Mouse (Mus musculus) thymus, postnatal 4 days (tissue): ENCODE measurements around the gene Ceacam20.
"Not testable (repeated sequence)": the region's sequence is repeated elsewhere in the genome, so short reads cannot be mapped to it uniquely, and the experiment has no call there.

Experiments
- DNase-seq: peaks from one replicate; pipeline ENCODE4 v3.0.0; 2021

Gene Ceacam20

DNA sequence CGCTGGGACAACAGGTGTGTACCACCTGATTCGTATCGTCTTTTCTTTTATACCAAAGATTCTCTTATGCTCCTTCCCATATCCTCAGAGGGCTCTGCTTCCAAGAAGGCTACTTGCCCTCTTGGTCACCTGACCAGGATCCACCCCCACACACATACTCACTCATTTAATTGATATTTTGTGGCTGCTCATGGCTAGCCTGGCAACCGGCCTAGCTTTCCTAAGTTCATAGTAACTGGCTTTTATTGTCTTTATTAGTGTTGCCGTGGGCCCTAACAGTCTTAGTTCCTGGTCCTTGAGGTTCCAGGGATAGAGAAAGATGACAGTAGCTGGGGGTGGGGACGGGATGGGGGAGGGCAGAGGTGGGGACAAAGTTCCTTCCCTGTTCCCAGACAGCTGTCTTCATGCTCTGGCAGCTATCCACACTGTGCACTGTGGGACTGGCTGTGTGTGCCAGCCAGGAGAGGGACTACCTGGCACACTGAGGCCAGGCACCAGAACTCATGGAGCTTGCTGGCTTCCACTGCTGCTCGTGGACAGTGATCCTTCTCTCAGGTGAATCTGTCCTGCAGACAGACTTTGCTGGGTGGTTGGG, at the start of gene Ceacam20:
Gene Ceacam20, plus strand, starts transcription at position 428 of the 595 bp plus-strand sequence.
- DNase-seq, result no peak

DNA sequence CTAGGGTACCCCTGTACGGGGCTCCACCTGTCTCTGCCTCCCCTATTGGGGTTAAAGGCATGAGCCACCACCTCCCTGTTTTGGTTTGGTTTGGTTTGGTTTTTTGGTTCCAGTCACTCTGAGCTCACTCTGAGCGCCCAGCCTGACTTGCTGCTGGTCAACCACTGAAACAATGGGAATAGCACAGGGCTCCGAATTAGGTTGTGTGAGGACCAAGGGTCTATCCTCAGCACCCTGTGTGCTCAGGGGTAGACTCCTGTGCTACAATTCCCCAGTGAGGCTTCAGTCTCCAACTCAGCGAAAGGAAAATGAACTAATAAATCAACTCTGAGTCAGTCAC, 45.1 kb upstream of the Ceacam20 start:
- peak; percentile 38 for DNase-seq

DNA sequence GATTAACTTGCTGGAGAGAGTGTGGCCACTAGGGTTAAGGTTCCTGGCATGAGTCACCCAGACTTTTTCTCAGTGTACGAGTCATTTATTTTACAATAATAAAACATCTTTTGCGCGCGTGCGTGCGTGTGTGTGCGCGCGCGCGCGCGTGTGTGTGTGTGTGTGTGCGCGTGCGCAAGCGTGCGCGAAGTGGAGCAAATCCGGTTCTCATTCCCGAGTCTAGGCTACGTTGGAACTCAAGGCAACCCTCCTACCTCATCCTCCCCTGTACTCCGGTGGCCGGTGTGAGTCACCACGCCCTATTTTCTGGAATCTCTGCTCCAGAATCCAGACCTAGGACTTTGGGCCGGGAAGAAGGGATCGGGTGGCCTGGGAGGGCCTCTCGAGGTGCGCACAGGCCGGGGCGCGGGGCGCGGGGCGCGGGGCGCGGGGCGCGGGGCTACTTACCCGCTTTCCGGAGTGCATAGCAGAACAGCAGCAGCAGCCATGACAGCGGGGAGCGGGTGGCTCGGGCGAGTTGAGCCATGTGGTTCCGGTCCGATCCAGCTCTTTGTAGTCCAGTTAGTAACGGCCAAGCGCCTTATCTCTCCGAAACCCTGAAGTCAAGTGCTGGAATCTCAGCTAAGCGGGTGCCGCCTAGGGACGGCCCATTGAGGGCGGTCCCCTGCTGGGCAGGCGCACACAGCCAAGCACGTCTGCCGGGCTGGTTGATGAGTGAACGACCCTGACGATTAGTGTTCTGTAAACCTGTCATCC, 44.5 kb upstream of the Ceacam20 start, which contains the start of gene Pvr:
Gene Pvr, minus strand, starts transcription at position 655 of the 756 bp plus-strand sequence.
- DNase-seq, result peak; percentile 80

DNA sequence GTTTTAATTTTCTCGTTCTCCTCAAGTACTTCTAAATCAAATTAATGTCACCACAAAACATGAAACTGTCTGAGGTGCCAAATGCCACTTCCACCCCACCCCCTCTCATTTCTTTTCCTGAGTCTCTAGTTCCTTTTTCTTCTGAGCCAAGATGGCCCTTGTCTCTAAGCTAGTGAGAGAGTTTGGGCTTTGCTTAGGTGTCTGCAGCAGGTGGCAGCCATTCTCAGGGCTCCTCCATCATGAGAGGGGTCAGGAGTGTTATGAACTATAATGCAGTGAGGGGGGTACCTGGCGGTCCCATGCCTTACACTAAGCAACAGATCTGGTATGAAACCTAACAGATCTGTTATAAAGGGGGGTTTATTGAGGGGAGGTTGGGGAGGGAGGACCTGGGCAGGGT, 41.9 kb upstream of the Ceacam20 start:
- peak; percentile 57 for DNase-seq

DNA sequence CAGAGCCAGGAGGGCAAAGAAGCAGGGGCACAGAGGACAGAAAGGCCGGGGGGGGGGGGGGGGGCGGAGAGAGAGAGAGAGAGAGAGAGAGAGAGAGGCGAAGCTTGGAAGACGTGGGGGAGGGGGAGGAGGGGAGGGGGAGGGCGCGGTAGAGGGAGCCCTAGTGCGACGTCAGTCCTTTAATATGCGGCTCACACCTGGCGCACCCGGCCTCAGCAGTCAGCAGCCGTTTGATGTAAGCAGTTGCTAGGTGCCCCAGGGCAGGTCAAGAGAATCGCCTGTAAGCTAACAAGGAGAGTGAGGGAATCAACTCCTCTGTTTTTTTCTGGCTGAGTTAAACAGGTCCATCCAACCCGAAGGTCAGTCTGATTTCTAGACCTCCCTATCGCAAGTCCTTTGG, 41.4 kb upstream of the Ceacam20 start:
- DNase-seq, result peak; percentile 71

DNA sequence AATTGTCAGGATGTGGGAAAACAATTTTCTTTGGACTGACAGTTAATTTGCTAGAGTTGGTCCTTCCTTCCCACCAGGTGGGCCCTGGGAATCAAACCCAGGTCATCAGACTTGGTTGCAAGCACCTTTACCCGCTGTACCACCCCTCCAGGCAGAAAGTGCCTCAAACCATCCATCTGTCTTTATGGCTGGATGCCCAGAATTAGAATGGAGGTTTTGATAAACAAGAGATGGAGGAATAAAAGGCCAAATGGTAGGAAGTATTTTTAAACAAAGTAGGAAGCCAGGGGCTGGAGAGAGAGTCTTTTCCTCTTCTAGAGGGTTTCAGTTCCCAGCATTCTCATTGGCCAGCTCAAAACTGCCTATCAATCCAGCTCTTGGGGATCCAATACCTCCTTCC, 39.8 kb upstream of the Ceacam20 start:
- no peak for DNase-seq

DNA sequence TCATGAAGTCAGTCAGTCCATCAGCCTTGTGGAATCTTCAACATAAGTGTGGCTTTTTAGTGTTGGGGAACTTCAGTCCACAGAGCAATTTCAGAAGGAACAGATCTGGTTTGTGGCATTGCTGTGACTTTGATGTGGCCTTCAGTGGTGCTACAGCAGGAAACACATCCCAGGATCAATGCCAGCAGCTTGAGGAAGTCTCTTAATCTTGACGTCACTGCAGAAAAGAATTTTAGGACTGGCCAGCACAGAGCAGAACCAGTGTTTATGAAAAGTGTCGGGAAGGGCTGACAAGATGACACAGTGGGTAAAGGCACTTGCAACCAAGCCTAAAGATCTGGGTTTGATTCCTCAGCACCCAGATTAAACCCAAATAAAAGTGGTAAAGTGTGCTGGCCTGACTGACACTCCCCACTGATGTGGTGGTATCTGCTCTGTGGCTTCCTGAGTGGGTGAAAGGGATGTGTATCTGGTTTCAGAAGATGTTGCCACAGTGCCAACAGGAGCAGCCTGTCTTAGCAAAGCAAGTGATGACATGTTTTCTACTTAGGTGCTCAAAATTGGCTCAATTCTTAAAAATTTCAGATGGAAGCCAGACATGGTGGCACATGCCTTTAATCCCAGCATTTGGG, 38.2 kb upstream of the Ceacam20 start:
- DNase-seq, result no peak

DNA sequence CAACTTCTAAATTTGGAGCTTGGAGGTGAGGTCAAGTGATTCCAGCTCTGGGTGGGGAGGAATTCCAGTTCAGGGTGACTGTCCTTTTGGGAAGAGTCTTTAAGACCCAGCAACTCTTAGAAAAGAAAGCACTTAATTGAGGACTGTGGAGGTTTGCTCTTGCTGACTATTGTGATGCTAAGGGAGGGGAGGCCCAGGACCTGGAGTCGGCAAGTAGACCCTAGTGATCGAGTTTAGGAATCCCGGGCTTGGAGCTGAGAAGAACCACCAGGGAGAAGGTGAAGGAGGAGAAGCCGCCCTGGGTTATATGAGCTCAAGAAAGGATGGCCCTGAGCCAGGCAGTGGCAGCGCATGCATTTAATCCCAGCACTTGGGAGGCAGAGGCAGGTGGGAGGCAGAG, 36.7 kb upstream of the Ceacam20 start:
- no peak for DNase-seq

DNA sequence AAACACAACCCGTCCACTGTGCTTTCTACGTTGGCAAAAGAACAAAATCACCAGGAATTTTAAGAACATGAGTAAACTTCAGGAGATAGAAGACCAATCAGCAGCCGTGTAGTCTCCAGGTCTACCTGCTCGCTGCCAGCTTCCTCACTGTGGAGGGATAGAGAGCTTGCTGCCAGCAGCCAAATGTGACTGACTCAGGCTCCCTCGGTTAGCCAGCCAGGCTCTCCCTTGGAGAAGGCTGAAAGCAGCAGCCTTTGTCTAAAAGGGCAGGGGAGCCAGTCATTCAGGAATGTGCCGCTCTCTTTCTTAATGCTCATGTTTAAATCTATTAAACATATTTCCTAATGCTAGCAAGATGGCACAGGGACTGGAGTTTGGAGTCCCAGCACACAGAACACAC, 34.7 kb upstream of the Ceacam20 start:
- not testable (repeated sequence) for DNase-seq

DNA sequence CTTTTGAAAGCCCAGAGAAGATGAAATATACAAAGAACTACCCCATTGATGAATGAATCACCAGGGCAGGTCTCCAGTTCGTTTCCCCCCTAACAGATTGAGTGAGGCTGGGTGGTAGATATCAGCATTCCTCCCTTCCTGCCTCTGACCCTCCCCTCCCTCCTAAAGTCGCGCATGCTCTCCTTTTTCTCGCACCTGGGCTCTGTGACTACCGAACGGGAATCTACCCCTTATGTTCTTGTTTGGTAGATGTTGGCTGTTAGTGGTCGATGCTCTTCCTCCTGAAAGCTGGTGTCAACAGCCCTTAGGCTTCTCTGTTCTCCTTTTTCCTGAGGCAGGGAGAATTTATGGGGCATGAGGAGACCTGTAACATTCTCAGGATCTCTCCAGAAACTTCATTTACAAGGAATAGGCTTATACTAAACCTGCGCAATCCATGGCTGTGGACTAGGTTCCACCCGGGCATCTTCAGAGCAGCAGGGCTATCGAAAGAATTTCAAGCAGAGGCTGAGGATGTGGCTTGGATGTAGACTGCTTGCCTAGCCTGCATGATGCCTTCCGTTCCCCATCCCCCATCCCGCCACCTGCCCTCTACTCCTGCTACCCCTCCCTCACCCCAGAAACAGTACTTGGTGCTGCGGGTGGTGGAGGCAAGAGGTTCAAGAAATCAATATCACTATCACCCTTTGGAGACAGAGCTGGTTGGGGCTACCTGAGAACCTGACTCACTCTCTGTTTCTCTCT, 32.9 kb upstream of the Ceacam20 start:
- peak; percentile 92 for DNase-seq

DNA sequence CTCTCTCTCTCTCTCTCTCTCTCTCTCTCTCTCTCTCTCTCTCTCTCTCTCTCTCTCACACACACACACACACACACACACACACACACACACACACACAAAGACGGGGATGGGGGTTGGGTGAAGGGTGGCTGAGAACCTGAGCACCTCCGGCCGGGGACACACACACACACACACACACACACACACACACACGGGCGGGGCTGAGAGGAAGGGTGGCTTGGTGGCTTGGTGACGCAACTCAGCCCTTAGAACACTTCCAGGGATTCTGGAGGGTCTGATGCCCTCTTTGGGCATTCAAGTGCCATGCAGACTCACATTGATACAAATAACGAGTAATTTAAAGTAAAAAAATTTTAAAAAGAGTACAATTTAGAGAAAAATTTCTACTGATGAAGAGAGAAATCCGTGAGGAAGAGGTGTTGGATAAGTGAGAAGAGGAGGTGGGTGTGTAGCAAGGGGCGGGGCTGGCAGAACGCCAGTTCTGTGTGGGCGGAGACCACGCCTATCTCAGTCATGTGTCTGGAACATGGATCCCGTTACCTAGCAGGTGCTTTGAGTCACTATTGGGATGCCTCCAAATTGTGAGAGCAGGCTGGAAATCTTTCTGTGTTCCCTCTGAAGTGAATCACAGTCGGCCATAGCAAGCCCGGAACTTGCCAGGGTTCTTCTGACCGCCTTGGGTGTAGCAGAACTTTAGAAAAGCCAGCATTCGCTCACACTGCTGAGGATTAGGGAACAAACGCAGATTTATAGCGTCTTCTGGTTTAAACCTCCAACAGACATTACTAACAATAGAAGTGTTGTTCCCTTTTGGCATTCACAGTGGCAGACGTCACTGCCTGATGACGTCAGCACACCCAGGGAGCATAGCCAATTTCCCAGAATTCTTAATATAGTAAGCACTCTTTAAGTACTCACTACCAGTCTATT, 32.1 kb upstream of the Ceacam20 start:
- DNase-seq, result peak; percentile 84

DNA sequence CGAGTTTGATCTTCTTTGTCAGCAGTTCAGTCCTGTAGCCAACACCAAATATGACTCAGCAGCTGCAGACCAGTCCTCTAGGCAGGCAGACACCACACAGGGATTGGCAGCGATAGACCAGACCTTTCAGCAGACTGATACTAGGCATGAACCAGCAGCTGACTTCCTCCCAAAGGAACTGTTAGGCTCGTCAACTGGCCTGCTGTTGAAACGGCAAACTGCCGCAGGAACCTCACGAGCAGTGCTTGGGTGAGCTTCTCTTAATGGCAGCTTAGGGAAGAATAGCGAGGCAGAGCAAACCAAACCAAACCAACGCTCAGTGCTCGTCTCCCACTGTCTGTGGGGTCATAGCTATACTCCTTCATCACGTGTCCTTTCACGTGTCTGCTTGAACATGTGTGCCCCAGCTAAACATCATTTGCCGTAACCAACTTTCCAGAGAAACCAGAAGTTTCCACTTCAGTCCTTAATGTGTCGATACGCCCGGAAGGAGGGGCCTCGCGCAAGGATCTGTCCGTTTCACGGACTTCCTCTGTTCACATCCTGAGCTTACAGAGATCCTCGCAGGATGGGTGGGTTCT, 30.0 kb upstream of the Ceacam20 start:
- DNase-seq, result peak; percentile 68

DNA sequence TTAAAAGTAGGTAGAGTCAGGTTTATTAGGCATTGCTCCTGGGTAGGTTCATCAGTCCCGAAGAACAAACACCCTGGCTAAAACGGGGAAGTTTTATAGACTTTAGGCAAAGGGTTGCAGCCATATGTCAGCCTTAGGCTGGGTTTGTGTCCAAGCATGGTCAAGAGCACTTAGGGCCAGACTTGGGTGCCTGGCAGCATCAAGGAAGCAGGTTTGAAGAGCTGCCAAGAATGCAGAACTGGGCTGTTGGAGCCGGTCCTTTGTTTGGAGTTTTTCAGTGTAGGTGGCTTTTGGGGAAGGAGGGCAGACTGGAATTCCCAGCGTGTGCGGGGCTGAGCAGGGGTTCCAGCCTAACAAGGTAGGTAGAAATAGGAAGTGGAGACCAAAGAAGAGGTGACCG, 29.3 kb upstream of the Ceacam20 start:
- no peak for DNase-seq

DNA sequence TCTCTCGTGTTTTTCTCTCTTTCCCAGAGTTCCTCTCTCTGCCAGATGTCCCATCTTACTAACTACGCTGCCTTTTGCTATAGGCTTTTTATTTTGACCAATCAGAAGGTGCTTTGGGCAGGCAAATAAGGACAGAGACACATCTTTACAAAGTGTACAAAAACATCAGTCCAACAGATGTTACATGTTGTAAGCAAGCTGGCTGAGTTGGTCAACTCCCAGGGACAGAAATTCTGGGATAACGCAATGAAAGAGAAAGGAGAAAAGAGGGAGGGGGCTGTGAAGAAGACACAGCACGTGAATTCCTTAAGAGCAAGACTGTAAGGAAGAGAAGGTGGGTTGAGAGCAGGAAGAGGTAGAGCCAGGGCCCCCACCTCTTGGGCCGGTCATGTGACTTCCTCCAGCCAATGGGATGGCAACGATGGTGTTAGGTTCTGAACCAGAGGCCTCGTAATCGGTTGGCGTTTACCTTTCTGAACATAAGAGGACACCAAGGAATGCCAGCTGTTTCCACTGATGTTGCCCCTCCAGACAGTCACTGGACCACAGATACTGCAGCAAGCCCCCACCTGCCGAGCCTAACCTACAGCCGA, 27.9 kb upstream of the Ceacam20 start:
- peak; percentile 55 for DNase-seq

DNA sequence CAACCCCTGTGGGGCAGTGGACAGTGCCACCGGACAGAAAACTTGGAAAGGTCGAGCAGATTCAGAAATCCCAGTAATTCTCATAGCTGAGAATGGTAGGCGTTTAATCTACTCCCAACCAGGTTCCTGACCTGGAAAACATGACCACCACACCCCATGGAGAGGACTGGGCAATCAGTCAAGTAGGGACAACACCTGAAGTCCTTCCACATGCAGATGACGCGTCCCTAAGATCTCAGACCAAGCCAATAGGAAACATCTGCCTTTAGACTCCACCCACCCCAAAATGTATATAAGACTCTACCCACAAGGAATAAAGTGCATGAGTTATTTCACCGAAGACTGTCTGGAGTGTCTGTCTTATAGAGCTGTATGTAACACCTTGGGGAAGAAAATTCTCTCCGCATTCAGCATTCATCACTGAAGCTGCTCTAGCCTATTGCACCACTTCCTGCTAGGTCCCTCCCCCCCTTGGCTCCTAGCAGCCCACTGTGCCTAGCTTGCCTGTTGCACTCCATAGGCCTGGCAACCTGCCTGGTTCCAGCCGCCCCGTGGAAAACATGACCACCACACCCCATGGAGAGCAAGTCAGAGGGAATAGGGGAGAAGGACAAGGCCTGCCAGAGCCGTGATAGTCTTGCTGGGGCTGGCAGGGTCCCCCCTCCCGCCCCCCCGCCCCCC, 25.5 kb upstream of the Ceacam20 start:
- DNase-seq, result peak; percentile 78

DNA sequence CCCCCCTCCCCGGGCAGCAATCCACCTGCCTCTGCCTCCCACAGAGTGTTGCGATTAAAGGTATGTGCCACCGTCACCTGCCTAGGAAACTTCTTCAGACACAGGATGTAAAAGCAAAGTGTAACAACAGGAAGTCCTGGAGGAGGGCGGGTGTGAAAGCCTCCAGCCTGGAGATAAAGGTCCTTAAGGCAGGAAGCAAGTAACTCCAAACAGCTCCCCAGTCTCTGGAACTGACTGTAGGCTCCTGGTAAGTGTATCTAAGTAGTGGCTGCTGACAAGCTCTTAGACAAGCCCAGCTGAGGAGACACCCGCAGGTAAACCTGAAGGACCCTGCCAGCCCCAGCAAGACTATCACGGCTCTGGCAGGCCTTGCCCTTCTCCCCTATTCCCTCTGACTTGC, 25.0 kb upstream of the Ceacam20 start:
- DNase-seq, result peak; percentile 67

DNA sequence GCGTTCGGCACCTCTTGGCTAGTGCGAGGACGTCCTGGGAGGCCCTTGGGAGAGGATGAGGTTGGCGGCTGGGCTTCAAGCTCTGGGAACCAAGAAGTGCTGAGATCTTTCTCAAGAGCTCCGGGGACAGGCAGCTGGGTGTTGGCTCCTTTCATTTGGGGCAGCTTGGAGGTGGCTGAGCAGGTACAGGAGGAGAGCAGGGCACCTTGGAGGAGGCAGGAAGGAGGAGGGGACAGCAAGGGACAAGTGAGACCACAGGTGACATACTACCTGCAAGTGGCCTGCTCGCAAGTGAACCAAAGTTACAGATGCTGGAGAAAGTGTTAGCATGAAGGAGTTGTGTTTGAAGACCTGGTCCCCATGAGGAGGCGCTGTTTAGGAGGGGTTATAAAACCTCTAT, 20.5 kb upstream of the Ceacam20 start:
- peak; percentile 58 for DNase-seq

DNA sequence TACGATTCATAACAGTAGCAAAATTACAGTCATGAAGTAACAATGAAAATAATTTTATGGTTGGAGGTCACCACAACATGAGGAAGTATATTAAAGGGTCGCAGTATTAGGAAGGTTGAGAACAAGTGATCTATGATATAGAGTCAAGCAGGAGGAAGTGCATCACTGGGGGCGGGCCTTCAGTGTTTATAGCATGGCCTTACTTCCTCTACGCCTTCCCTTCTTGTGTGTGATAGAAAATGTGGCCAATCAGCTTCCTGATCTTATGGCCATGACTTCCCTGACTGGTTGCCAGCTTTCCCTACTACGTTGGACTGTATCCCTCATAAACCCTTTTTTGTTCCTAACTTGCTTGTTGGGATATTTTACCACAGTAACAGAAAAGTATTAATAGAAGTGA, 20.0 kb upstream of the Ceacam20 start:
- DNase-seq, result peak; percentile 65

DNA sequence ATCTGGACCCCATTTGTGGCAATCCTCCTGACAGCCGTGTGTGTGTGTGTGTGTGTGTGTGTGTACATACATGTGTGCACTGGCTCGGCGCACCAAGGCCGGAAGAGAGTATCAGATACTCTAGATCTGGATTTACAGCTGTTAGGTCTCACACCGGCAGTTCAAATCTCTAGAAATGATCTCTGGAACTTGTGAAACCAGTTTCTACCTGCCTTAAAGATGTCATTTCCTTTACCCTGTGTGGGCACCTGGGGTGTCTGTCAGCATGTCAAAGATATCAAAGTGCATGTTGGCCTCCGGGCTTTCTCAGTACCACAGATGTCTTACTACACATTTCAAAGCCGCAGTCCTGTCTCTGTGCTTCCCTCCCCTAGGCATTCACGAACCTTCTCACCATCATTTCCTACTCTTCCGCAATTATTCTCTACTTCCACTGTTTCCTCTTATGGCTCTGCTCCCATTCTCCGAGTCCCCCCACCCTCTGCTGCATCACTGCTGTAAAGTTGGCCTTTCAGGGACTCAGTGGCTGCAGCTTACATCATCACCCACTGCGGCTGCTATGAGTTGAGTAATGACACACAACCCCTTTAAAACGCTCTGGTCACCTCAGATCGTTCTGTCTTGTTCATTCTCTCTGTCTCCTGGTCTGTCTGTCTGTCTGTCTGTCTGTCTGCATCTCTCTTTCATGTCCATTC, 19.2 kb upstream of the Ceacam20 start:
- peak; percentile 70 for DNase-seq

DNA sequence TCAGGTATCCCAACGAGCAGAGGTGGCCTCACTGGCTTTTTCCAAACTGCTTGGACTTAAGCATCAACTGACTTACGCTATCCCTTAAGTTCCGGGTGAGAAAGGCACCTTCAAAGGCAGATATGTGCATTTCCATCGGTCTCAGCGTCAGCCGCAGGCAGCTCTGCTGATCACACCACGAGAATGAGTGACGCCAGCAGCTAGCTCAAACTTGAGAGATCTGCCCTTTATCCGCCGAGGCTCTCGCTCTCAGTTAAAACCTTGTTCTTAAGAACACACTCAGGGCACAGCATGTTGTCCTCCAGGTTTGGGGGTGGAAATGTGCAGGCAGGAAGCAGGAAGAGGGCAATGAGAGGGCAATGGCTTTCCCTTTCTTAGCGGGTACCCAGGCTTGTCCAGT, 16.3 kb upstream of the Ceacam20 start:
- no peak for DNase-seq
